Mouse (Mus musculus): ENCODE results near the gene Rnf144a. TPM values are rescaled to one million over a fixed set of nuclear protein-coding genes. Genes with fewer than 3 reads are reported as not detected.
A peak's percentile ranks its signal among the peaks of the same experiment; 100 is the strongest.

Gene Rnf144a
- polyA plus RNA-seq, 1 experiment = not detected

DNA sequence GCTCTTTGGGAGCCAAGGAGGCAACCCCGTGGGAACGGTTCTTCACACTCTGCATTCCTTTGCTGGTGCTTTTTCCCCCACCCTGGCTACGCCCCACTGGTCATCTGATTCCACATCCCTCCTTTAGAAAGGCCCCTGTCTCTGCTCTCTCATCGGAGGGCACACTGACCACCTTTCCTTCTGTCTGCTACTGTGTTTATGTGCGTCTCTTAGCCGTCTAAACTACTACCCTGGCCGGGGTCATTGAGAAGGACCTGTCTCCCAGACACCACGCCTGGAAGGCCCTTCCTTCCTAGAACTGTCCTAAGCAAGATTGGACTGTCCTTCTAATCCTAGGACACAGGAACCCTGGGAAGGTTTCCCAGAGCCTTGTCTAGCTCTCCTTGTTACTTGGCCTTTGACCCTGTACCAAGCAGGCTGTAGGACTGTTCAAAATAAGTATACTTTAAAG lies 1.1 kb downstream of the Rnf144a start:
- H3K4me3 ChIP-seq (ENCODE audit: insufficient read depth, low read depth, low read length) = peak overlapping the region; percentile 99
- no peak for TF ChIP-seq POLR2A (IDR thresholded peaks at IDR 0.05; ENCODE audit: insufficient read depth, low read depth, low read length)
- no peak for TF ChIP-seq CTCF (IDR thresholded peaks at IDR 0.05; ENCODE audit: insufficient read depth, low read depth, low read length)
- H3K4me1 ChIP-seq (ENCODE audit: control insufficient read depth, insufficient read depth, low read length) = peaks cover 7% of the 10 kb centered on the region
- H3K27ac ChIP-seq (ENCODE audit: insufficient read depth, low read depth, low read length) = no peak overlapping the region; the same call in 1 of the 2 replicates
- 55% methylated on average over 8 of the region's 8 CpGs for WGBS

DNA sequence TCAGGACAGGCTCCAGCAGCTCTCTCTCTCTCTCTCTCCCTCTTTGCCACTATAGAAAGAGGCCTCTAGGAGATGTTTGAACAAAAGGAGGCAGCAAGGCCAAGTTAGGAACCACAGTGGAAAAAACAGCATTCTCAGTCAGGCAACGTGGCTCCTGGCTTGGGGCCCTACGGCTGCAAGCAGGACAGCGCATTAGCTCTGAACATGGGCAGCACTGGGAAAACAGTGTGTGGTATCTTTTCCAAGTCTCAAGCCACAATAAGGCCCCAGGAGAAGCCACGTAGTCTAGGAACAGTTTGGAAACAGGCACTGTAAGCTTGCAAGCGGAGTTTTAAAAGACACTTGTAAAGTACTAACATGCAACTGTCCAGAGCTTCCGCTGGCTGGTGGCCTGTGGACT lies 2.3 kb downstream of the Rnf144a start:
- peaks cover 7% of the 10 kb centered on the region for H3K4me1 ChIP-seq (ENCODE audit: control insufficient read depth, insufficient read depth, low read length)
- TF ChIP-seq POLR2A (IDR thresholded peaks at IDR 0.05; ENCODE audit: insufficient read depth, low read depth, low read length) (no peak), CTCF (IDR thresholded peaks at IDR 0.05; ENCODE audit: insufficient read depth, low read depth, low read length) (no peak)
- WGBS = 77% methylated on average over 6 of the region's 6 CpGs
- no peak overlapping the region for H3K27ac ChIP-seq (ENCODE audit: insufficient read depth, low read depth, low read length)
- 0 out of 2 replicates have a peak overlapping the region, but pooled peaks have one; percentile 4 for H3K4me3 ChIP-seq (ENCODE audit: insufficient read depth, low read depth, low read length)

- 60% methylated on average over 10 of the region's 10 CpGs for WGBS
- Histone ChIP-seq H3K4me3 (ENCODE audit: insufficient read depth, low read depth, low read length) (no peak overlapping the region), H3K4me1 (ENCODE audit: control insufficient read depth, insufficient read depth, low read length) (peaks cover 7% of the 10 kb centered on the region), H3K27ac (ENCODE audit: insufficient read depth, low read depth, low read length) (no peak overlapping the region)
- no peak for TF ChIP-seq CTCF (IDR thresholded peaks at IDR 0.05; ENCODE audit: insufficient read depth, low read depth, low read length)
- TF ChIP-seq POLR2A (IDR thresholded peaks at IDR 0.05; ENCODE audit: insufficient read depth, low read depth, low read length) = no peak
These were observed 3.1 kb downstream of the Rnf144a start for GRCm38 (mm10) chr12:26411841-26412450.

DNA sequence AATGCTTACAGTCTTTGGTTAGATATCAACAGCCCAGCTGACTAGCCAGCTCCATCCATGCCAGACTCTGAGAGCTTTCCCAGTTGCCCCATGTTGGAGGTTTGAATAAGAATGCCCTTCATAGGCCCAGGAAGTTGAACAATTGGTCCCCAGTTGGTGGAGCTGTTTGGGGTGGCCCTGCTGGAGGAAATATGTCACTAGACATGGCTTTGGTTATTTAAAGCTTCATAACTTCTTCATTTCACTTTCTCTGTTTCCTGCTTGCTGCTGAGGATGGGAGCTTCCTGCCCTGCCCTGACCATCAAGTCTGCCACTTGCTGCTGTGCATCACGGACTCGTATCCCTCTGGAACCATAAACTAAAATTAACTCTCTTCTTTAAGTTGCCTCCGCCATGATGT lies 4.6 kb downstream of the Rnf144a start:
- no peak overlapping the region for H3K27ac ChIP-seq (ENCODE audit: insufficient read depth, low read depth, low read length)
- no peak overlapping the region for H3K4me3 ChIP-seq (ENCODE audit: insufficient read depth, low read depth, low read length)
- peaks cover 7% of the 10 kb centered on the region for H3K4me1 ChIP-seq (ENCODE audit: control insufficient read depth, insufficient read depth, low read length)
- no peak for TF ChIP-seq CTCF (IDR thresholded peaks at IDR 0.05; ENCODE audit: insufficient read depth, low read depth, low read length)
- no peak for TF ChIP-seq POLR2A (IDR thresholded peaks at IDR 0.05; ENCODE audit: insufficient read depth, low read depth, low read length)
- 94% methylated on average over 3 of the region's 3 CpGs for WGBS

DNA sequence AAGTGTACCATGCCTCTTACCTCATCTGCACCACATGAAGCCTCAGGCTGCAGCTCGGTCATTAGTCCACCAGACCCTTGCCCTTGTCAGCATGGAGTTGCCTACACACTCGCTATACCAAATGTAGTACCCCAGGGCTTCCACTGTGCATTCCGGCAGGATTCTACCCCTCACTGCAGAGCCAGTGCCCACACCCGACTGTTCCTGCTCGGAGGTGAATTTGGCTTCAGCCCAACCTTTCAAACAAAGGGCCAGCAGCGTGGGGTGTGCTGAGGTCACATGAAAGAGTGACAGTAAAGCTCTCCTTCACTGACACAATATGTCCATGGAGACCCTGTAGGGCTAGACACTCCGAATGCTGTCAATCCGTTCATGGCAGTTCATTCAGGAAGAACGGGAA lies 6.3 kb downstream of the Rnf144a start:
- Histone ChIP-seq H3K4me3 (ENCODE audit: insufficient read depth, low read depth, low read length) (no peak overlapping the region), H3K4me1 (ENCODE audit: control insufficient read depth, insufficient read depth, low read length) (peaks cover 9% of the 10 kb centered on the region), H3K27ac (ENCODE audit: insufficient read depth, low read depth, low read length) (no peak overlapping the region)
- TF ChIP-seq POLR2A (IDR thresholded peaks at IDR 0.05; ENCODE audit: insufficient read depth, low read depth, low read length) (no peak), CTCF (IDR thresholded peaks at IDR 0.05; ENCODE audit: insufficient read depth, low read depth, low read length) (no peak)
- WGBS = 81% methylated on average over 9 of the region's 9 CpGs

DNA sequence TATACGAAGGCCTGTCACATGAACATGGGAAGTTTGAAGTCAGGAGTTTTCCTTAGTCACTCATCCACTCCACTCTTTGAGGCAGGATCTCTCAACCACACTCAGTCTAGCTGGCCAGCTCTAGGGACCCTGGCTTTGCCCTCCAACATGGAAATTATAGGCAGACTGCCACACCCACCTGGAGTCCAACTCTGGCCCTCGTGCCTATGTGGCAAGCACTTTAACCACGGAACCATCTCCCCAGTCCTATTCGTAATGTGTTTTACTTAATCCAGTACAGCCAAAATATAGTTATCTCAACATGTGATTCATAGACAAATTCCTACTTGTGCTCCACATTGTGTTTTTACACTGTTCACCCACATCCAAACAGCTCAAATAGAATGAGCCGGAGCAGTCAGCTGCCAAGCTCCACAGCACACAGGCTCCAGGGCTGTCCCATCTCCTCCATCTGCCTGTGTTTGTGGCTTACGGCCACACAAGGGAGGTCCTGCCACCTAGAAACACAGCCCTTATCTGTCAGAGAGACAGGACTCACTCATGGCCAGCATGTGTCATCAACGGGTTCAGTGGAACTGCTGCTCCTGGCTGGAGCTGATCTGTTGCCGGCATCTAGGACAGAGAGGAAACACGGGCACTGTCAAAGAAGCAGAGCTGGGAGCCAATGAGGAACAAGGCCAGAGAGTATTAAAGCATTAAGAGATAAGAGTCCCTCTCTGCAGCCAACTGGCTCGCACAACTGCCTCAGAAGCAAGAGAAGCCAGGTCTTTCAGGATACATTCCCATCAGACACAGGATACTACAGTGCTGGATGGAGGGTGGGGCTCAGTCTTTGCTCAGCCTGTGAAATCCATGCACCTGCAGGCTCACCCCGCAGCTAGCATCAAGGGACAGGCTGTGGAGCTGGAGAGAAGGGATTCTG lies 10.0 kb downstream of the Rnf144a start:
- H3K4me1 ChIP-seq (ENCODE audit: control insufficient read depth, insufficient read depth, low read length) = peaks cover 10% of the 10 kb centered on the region
- WGBS = 66% methylated on average over 11 of the region's 11 CpGs
- H3K27ac ChIP-seq (ENCODE audit: insufficient read depth, low read depth, low read length) = no peak overlapping the region
- TF ChIP-seq POLR2A (IDR thresholded peaks at IDR 0.05; ENCODE audit: insufficient read depth, low read depth, low read length) (no peak), CTCF (IDR thresholded peaks at IDR 0.05; ENCODE audit: insufficient read depth, low read depth, low read length) (no peak)
- H3K4me3 ChIP-seq (ENCODE audit: insufficient read depth, low read depth, low read length) = no peak overlapping the region

GRCm38 (mm10) chr12:26403372-26404125 lies 11.5 kb downstream of the Rnf144a start:
- Histone ChIP-seq H3K4me1 (ENCODE audit: control insufficient read depth, insufficient read depth, low read length) (peaks cover 10% of the 10 kb centered on the region), H3K27ac (ENCODE audit: insufficient read depth, low read depth, low read length) (no peak overlapping the region), H3K4me3 (ENCODE audit: insufficient read depth, low read depth, low read length) (no peak overlapping the region)
- no peak for TF ChIP-seq CTCF (IDR thresholded peaks at IDR 0.05; ENCODE audit: insufficient read depth, low read depth, low read length)
- TF ChIP-seq POLR2A (IDR thresholded peaks at IDR 0.05; ENCODE audit: insufficient read depth, low read depth, low read length) = no peak
- 79% methylated on average over 16 of the region's 16 CpGs for WGBS

DNA sequence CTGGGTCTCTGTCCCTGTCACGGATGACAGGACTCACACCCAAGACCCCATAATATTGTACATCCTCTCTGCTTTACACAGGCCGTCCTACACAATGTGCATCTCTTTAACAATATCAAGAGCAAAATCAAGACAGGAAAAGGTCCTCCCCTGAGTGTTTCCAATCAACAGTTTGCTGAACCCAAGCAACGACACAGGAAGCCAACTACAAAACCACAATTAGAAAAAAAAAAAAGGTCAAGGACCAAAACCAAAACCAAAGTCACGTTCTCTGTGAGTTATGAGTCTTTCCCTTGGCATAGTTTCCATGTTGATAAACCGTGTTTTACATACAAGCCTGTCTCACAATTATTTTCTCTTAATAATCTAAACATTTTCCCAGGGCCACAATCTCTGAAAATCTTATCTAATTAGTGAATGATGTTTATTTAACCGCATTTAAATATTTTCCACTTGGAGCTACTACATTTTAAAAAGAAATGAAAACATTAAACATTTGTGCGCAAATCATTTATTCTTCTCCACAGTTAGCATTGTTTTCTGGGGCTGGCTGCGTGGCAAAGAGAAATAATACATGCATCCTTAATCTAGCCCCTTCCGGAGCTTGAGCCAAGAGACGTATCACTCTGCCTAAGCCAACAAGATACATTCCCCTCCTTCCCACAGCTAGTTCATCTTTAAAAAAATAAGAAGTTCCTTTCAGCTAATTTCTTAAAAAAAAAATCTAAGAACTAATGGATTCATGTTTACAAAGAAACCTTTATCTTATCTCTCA lies 13.2 kb downstream of the Rnf144a start:
- no peak for TF ChIP-seq CTCF (IDR thresholded peaks at IDR 0.05; ENCODE audit: insufficient read depth, low read depth, low read length)
- no peak for TF ChIP-seq POLR2A (IDR thresholded peaks at IDR 0.05; ENCODE audit: insufficient read depth, low read depth, low read length)
- Histone ChIP-seq H3K27ac (ENCODE audit: insufficient read depth, low read depth, low read length) (no peak overlapping the region), H3K4me1 (ENCODE audit: control insufficient read depth, insufficient read depth, low read length) (peaks cover 10% of the 10 kb centered on the region), H3K4me3 (ENCODE audit: insufficient read depth, low read depth, low read length) (no peak overlapping the region)
- 81% methylated on average over 10 of the region's 10 CpGs for WGBS
